In genomic region chr1:52728857-52729489, GRCm38 (mm10) we compare ENCODE assay signal across 28 mouse cellular contexts. TPM values are rescaled to one million over a fixed set of nuclear protein-coding genes. Genes with fewer than 3 reads are reported as not detected.
DNase-seq lines count a peak whose midpoint lies in the region; ATAC-seq and TF ChIP-seq lines count a peak whose summit lies in the region.
"Had no signal": no experiment of that assay in that cellular context is flagged by ENCODE, and none has a peak within 500 bp of the region (broad histone marks: within the 10 kb centered on the region; RNA-seq: fewer than 3 reads in every experiment).

No protein-coding gene starts in this region.

- H3K4me2 ChIP-seq in lung, postnatal 0 days (replicated peaks; ENCODE audit: low read depth, low read length) = no peak overlapping the region
- H3K4me2 ChIP-seq in kidney, embryonic 16.5 days (replicated peaks; ENCODE audit: low read depth, low read length) = no peak overlapping the region
- H3K4me2 ChIP-seq: embryonic facial prominence, embryonic 13.5 days; heart, embryonic 15.5 days; kidney, embryonic 15.5 days; lung, embryonic 14.5 days; neural tube, embryonic 15.5 days; stomach, embryonic 15.5 days had no signal

- no peak for TF ChIP-seq RAD21 in MEL (IDR thresholded peaks at IDR 0.05; ENCODE audit: low read depth, low read length)

- H3K9me3 ChIP-seq in lung, postnatal 0 days (ENCODE audit: low read length) = no peaks in the 10 kb centered on the region
- H3K9me3 ChIP-seq in MEL (replicated peaks; ENCODE audit: insufficient read depth, low read length) = no peaks in the 10 kb centered on the region
- no peaks in the 10 kb centered on the region for H3K9me3 ChIP-seq in kidney, embryonic 16.5 days (ENCODE audit: low read length)
- H3K9me3 ChIP-seq: embryonic facial prominence, embryonic 13.5 days; heart, embryonic 10.5 days; heart, embryonic 15.5 days; kidney, embryonic 15.5 days; megakaryocyte, embryonic 14.5 days; neural tube, embryonic 15.5 days; stomach, embryonic 15.5 days had no signal

- no peak for TF ChIP-seq CTCF in lung, postnatal 0 days (IDR thresholded peaks at IDR 0.05)
- TF ChIP-seq CTCF in MEL (IDR thresholded peaks at IDR 0.05 in 2 of 3, conservative IDR thresholded peaks at IDR 0.05 in 1 of 3; ENCODE audit: control insufficient read depth in 1 of 3, insufficient read depth in 1 of 3, low read depth in 2 of 3, low read length in 3 of 3, poor library complexity in 1 of 3, severe bottlenecking in 1 of 3) = no peak

- no peaks in the 10 kb centered on the region for H3K4me1 ChIP-seq in lung, postnatal 0 days (ENCODE audit: insufficient read depth, low read depth, low read length)
- peaks cover 9 to 19% of the 10 kb centered on the region in 2 experiments for H3K4me1 ChIP-seq in MEL (ENCODE audit: control insufficient read depth in 1 of 2, insufficient read depth in 2 of 2, low read length in 2 of 2)
- no peaks in the 10 kb centered on the region for H3K4me1 ChIP-seq in kidney, embryonic 16.5 days (ENCODE audit: insufficient read depth, low read length)
- H3K4me1 ChIP-seq: embryonic facial prominence, embryonic 13.5 days; heart, embryonic 10.5 days; stomach, embryonic 15.5 days had no signal

- peak; percentile 55 for DNase-seq in lung, postnatal 0 days (ENCODE audit: low spot score)
- no peak for DNase-seq in lung, postnatal 14 days
- DNase-seq in MEL (ENCODE audit: low read depth, low spot score) = peak; percentile 72
- peak; percentile 14 for DNase-seq in fat pad, adult 2 months (ENCODE audit: extremely low read depth, low read depth, low spot score)
- no peak for DNase-seq in urinary bladder, adult 2 months (ENCODE audit: low spot score)
- DNase-seq: adrenal gland, postnatal 10 days; cerebellum, adult 11-12 months; cerebellum, adult 9-11 months; kidney, adult 18-20 months; kidney, postnatal 36 days; left cerebral cortex, postnatal 4 days; lung, embryonic 14.5 days; midbrain, embryonic 14.5 days; right cerebral cortex, postnatal 14 days had no signal

- no peak overlapping the region for H3K9ac ChIP-seq in lung, postnatal 0 days (replicated peaks; ENCODE audit: low read depth)
- H3K9ac ChIP-seq in MEL (ENCODE audit: control insufficient read depth, low read depth, low read length, poor library complexity, severe bottlenecking) = no peak overlapping the region
- no peak overlapping the region for H3K9ac ChIP-seq in kidney, embryonic 16.5 days (replicated peaks; ENCODE audit: low read length)
- H3K9ac ChIP-seq: embryonic facial prominence, embryonic 13.5 days; heart, embryonic 15.5 days; kidney, embryonic 15.5 days; liver, embryonic 14.5 days; lung, embryonic 14.5 days; neural tube, embryonic 15.5 days; stomach, embryonic 15.5 days had no signal

- WGBS in lung, postnatal 0 days = 61% methylated on average over 5 of the region's 5 CpGs
- WGBS in kidney, embryonic 16.5 days = 91% methylated on average over 5 of the region's 5 CpGs

- H3K27ac ChIP-seq in lung, postnatal 0 days (ENCODE audit: low read length) = no peak overlapping the region
- peak overlapping the region; percentile 4; the same call in 1 of the 2 replicates for H3K27ac ChIP-seq in MEL (ENCODE audit: control insufficient read depth, low read depth, low read length)
- H3K27ac ChIP-seq in kidney, embryonic 16.5 days (ENCODE audit: low read length) = no peak overlapping the region
- H3K27ac ChIP-seq: embryonic facial prominence, embryonic 13.5 days; heart, embryonic 10.5 days; heart, embryonic 15.5 days; kidney, embryonic 15.5 days; layer of hippocampus, adult 2 months; liver, embryonic 14.5 days; neural tube, embryonic 15.5 days; stomach, embryonic 15.5 days had no signal

- ATAC-seq in lung, postnatal 0 days = peak; percentile 21; the same call in 1 of the 2 replicates
- ATAC-seq in megakaryocyte-erythroid progenitor cell, adult 5-6 weeks (replicated peaks; ENCODE audit: low FRiP score, low TSS enrichment, poor library complexity, severe bottlenecking) = peak; percentile 63
- ATAC-seq in kidney, embryonic 16.5 days (ENCODE audit: low FRiP score, low TSS enrichment) = no peak
- ATAC-seq: activated CD4-positive, CD25-positive, alpha-beta regulatory T cell, adult 4 months; forebrain, embryonic 16.5 days; hindbrain, embryonic 16.5 days had no signal

- H3K79me2 ChIP-seq in MEL (ENCODE audit: control insufficient read depth, insufficient read depth, low read length, poor library complexity) = peaks cover 5% of the 10 kb centered on the region; the same call in 1 of the 2 replicates

- no peaks in the 10 kb centered on the region for H3K27me3 ChIP-seq in lung, postnatal 0 days (replicated peaks; ENCODE audit: insufficient read depth, low read length)
- H3K27me3 ChIP-seq in MEL (ENCODE audit: control insufficient read depth in 1 of 2, insufficient read depth in 2 of 2, low read length in 2 of 2) = no peaks in the 10 kb centered on the region
- no peaks in the 10 kb centered on the region for H3K27me3 ChIP-seq in kidney, embryonic 16.5 days (ENCODE audit: insufficient read depth, low read length)
- H3K27me3 ChIP-seq: megakaryocyte, embryonic 14.5 days; neural tube, embryonic 15.5 days had no signal

- H3K4me3 ChIP-seq in lung, postnatal 0 days (ENCODE audit: low read depth, low read length) = no peak overlapping the region
- peak overlapping the region in 1 of 2 experiments; percentile 23; a peak in 2 of 4 replicates for H3K4me3 ChIP-seq in MEL (ENCODE audit: control insufficient read depth in 1 of 2, insufficient read depth in 1 of 2, low read depth in 2 of 2, low read length in 2 of 2)
- no peak overlapping the region for H3K4me3 ChIP-seq in kidney, embryonic 16.5 days (ENCODE audit: low read length)
- H3K4me3 ChIP-seq: embryonic facial prominence, embryonic 13.5 days; heart, embryonic 10.5 days; heart, embryonic 15.5 days; kidney, embryonic 15.5 days; layer of hippocampus, adult 2 months; megakaryocyte, embryonic 14.5 days; neural tube, embryonic 15.5 days; stomach, embryonic 15.5 days had no signal

- peak; percentile 25; the same call in 1 of the 2 replicates for TF ChIP-seq EP300 in lung, postnatal 0 days (IDR thresholded peaks at IDR 0.05)
- TF ChIP-seq EP300 in MEL (IDR thresholded peaks at IDR 0.05; ENCODE audit: low read depth in 1 of 2, low read length in 2 of 2) = peak; percentile 64 to 65; a peak in 2 of 4 replicates

- TF ChIP-seq POLR2A in MEL (IDR thresholded peaks at IDR 0.05; ENCODE audit: control insufficient read depth in 1 of 2, insufficient read depth in 1 of 2, low read depth in 1 of 2, low read length in 2 of 2, poor library complexity in 1 of 2) = no peak

- H3K36me3 ChIP-seq in lung, postnatal 0 days (ENCODE audit: insufficient read depth, low read length) = no peaks in the 10 kb centered on the region
- peaks cover 0 to 19% of the 10 kb centered on the region in 2 experiments; a peak in 2 of 4 replicates for H3K36me3 ChIP-seq in MEL (ENCODE audit: control insufficient read depth in 1 of 2, insufficient read depth in 2 of 2, low read length in 2 of 2)
- H3K36me3 ChIP-seq in kidney, embryonic 16.5 days (ENCODE audit: insufficient read depth, low read length) = no peaks in the 10 kb centered on the region
- H3K36me3 ChIP-seq: embryonic facial prominence, embryonic 13.5 days; heart, embryonic 10.5 days; heart, embryonic 15.5 days; kidney, embryonic 15.5 days; neural tube, embryonic 15.5 days; stomach, embryonic 15.5 days had no signal

TF ChIP-seq in MEL, 35 proteins besides CTCF, POLR2A, EP300 and RAD21:
- TF ChIP-seq ZKSCAN1 (IDR thresholded peaks at IDR 0.05; ENCODE audit: low read depth, low read length) (no peak), HCFC1 (IDR thresholded peaks at IDR 0.05; ENCODE audit: low read depth, low read length) (peak; percentile 29; the same call in 1 of the 2 replicates), USF2 (IDR thresholded peaks at IDR 0.05; ENCODE audit: borderline replicate concordance in 1 of 2, insufficient read depth in 1 of 2, low read depth in 1 of 2, low read length in 2 of 2) (no peak), MXI1 (IDR thresholded peaks at IDR 0.05; ENCODE audit: low read depth, low read length) (peak; percentile 66; the same call in 1 of the 2 replicates), TAL1 (IDR thresholded peaks at IDR 0.05; ENCODE audit: low read length) (peak; percentile 43), TCF12 (IDR thresholded peaks at IDR 0.05; ENCODE audit: low read depth, low read length) (peak; percentile 61), NELFE (IDR thresholded peaks at IDR 0.05; ENCODE audit: low read depth, low read length) (no peak), ELF1 (IDR thresholded peaks at IDR 0.05; ENCODE audit: low read depth, low read length) (no peak; the same call in 1 of the 2 replicates), ETS1 (IDR thresholded peaks at IDR 0.05; ENCODE audit: low read depth, low read length) (peak; percentile 90), USF1 (IDR thresholded peaks at IDR 0.05; ENCODE audit: low read depth, low read length) (peak; percentile 71), SMC3 (IDR thresholded peaks at IDR 0.05; ENCODE audit: low read depth, low read length) (no peak), MYB (IDR thresholded peaks at IDR 0.05; ENCODE audit: low read depth, low read length) (no peak), SIN3A (IDR thresholded peaks at IDR 0.05; ENCODE audit: low read length) (peak; percentile 68), BHLHE40 (IDR thresholded peaks at IDR 0.05; ENCODE audit: borderline replicate concordance, low read depth, low read length) (peak; percentile 50; the same call in 1 of the 2 replicates), GATA1 (IDR thresholded peaks at IDR 0.05; ENCODE audit: low read depth, low read length) (peak; percentile 66)

RNA-seq across cellular contexts. Expression of gene Mfsd6, which starts 1.7 kb away (rescaled TPM):
- 4.2 TPM in 2 replicates for polyA plus RNA-seq in lung, postnatal 0 days (2015; fragmentation: Nextera tagmentation; extraction: Ambion mirVana)
- total RNA-seq in MEL (2012; rRNA removed) = 2.9 and 4.3 TPM in 2 replicates
- polyA plus RNA-seq in MEL (2012; ENCODE audit: insufficient read depth in 1 of 2, insufficient read length in 2 of 2, low read depth in 1 of 2, low replicate concordance in 2 of 2, missing spikeins in 1 of 2) = 1 to 10 TPM in 1 of 2 experiments, not detected in 1; 6.4 TPM
- 3.3 and 5.1 TPM in 2 replicates for total RNA-seq in megakaryocyte-erythroid progenitor cell, adult 5-6 weeks (2014; fragmentation: Nextera tagmentation)
- 3.5 and 5.9 TPM in 2 replicates for total RNA-seq in megakaryocyte-erythroid progenitor cell, adult 5-6 weeks (2017)
- 2.7 and 3.6 TPM in 2 replicates for polyA plus RNA-seq in kidney, embryonic 16.5 days (2015; fragmentation: Nextera tagmentation; extraction: Ambion mirVana)
- 15.9 and 23.1 TPM in 2 replicates for polyA plus RNA-seq in urinary bladder, adult 2 months (2012; rRNA removed)

Comparison
In these comparisons a context has a peak if more than half of its experiments do, and no peak if none do; other contexts are left out.
1. DNase-seq: peak in lung, postnatal 0 days (single experiment), MEL (single experiment) and fat pad, adult 2 months (single experiment); none in lung, postnatal 14 days (single experiment) and urinary bladder, adult 2 months (single experiment).